Mouse (Mus musculus) stomach, embryonic 14.5 days (tissue): ENCODE data around the gene Gpr150. TPM values are rescaled to one million over a fixed set of nuclear protein-coding genes. Genes with fewer than 3 reads are reported as not detected.

ENCODE experiments used
- ATAC-seq: fragments of 200-750 bp; cut with Nextera tagmentation; 2 replicates; pipeline ENCODE4 v1.8.0; 2017; ENCODE audit warnings: low read depth, moderate TSS enrichment; ENCODE audit not compliant: insufficient number of reproducible peaks, insufficient read depth, low FRiP score
- H3K27ac ChIP-seq: fragments of 300-500 bp; sonication (generic); 2 replicates; pipeline ENCODE4 v1.5.1; 2014; ENCODE audit warnings: mild to moderate bottlenecking, low read length, moderate library complexity, mixed read lengths
- H3K27me3 ChIP-seq: fragments of 300-500 bp; sonication (generic); 2 replicates; pipeline ENCODE4 v1.6.1; 2014; ENCODE audit warnings: low read length, control low read depth, mixed read lengths; ENCODE audit not compliant: control insufficient read depth, insufficient read depth
- H3K36me3 ChIP-seq: fragments of 300-500 bp; sonication (generic); 2 replicates; pipeline ENCODE4 v1.6.1; 2014; ENCODE audit warnings: mild to moderate bottlenecking, control low read depth, low read length, moderate library complexity, mixed read lengths; ENCODE audit not compliant: control insufficient read depth, insufficient read depth
- H3K4me1 ChIP-seq: fragments of 300-500 bp; sonication (generic); 2 replicates; pipeline ENCODE4 v1.6.1; 2014; ENCODE audit warnings: low read length, control low read depth, mixed read lengths; ENCODE audit not compliant: control insufficient read depth, insufficient read depth
- H3K4me2 ChIP-seq: fragments of 300-500 bp; sonication (generic); replicated peaks from 2 replicates; pipeline ENCODE4 v1.6.1; 2014; ENCODE audit warnings: low read depth, low read length, control low read depth
- H3K4me3 ChIP-seq: fragments of 300-500 bp; sonication (generic); 2 replicates; pipeline ENCODE4 v1.5.1; 2014; ENCODE audit warnings: low read depth, low read length, control low read depth
- H3K9ac ChIP-seq: fragments of 300-500 bp; sonication (generic); replicated peaks from 2 replicates; pipeline ENCODE4 v1.6.1; 2014; ENCODE audit warnings: low read depth, mild to moderate bottlenecking, control low read depth, low read length, moderate library complexity, mixed read lengths
- H3K9me3 ChIP-seq: fragments of 300-500 bp; sonication (generic); 2 replicates; pipeline ENCODE4 v1.6.1; 2016; ENCODE audit warnings: low read depth, low read length, control low read depth; ENCODE audit not compliant: control insufficient read depth
- WGBS: fragments of 180-500 bp; shearing (Covaris S2); extraction: QIAGEN DNeasy Blood & Tissue Kit; methylation state at CpG from one replicate; pipeline ENCODE4 v1.1.7; 2014; 5-methylcytosine and 5-hydroxymethylcytosine counted together
- polyA plus RNA-seq: library from polyadenylated mRNA; unstranded; fragments of >200 nt; fragmentation: Nextera tagmentation; extraction: Ambion mirVana; gene quantifications from 2 replicates; pipeline ENCODE4 v1.2.1, GENCODE M21; 2014

Gpr150 gene
- polyA plus RNA-seq, 1 experiment from 2014 or later = 0.12 TPM

DNA sequence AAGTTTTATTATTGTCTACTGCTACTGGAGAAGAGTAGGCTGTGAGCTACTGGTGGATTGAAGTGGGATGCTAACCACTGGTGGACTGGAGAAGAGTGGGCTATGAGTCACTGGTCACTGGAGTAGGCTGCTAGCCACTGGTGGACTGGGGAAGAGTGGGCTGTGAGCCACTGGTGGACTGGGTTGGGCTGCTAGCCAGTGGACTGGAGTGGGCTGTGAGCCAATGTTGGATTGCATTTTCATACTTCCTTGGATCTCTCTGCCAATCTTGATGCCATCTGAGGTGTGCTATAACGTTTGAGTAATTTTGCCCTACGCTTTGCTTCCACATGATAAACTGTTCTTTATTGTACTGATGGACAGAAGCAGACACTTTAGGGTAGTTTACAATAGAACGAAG is 5.3 kb upstream of the Gpr150 start:
- H3K9me3 ChIP-seq = no peaks in the 10 kb centered on the region
- no peaks in the 10 kb centered on the region for H3K4me1 ChIP-seq
- 0 out of 2 replicates have a peak, but pooled peaks cover 3% of the 10 kb centered on the region for H3K36me3 ChIP-seq
- H3K9ac ChIP-seq = no peak overlapping the region
- ATAC-seq = no peak
- H3K4me3 ChIP-seq = no peak overlapping the region
- WGBS = 88% methylated on average over 3 of the region's 3 CpGs
- no peaks in the 10 kb centered on the region for H3K27me3 ChIP-seq
- H3K27ac ChIP-seq = no peak overlapping the region
- H3K4me2 ChIP-seq = no peak overlapping the region

DNA sequence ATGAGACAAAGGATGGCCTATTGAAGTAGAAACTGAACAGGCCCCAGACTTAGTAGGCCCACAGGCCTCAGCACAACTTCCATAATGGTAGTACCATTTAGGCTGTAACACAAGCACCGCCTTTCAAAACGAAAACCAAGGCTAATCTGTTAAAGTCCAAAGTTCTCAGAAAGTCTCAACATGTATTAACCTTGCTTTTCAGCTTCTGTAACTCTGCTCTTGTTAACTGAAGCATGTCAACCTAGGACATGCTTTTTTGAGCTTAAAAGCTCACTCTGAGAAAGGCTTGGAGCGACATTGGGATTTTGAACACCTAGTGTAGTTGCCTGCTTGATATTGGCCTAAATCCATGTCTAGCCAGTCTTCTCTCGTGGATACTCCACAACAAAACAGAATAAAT is 2.8 kb upstream of the Gpr150 start:
- 91% methylated on average over 4 of the region's 4 CpGs for WGBS
- H3K36me3 ChIP-seq = no peaks in the 10 kb centered on the region
- no peak for ATAC-seq

DNA sequence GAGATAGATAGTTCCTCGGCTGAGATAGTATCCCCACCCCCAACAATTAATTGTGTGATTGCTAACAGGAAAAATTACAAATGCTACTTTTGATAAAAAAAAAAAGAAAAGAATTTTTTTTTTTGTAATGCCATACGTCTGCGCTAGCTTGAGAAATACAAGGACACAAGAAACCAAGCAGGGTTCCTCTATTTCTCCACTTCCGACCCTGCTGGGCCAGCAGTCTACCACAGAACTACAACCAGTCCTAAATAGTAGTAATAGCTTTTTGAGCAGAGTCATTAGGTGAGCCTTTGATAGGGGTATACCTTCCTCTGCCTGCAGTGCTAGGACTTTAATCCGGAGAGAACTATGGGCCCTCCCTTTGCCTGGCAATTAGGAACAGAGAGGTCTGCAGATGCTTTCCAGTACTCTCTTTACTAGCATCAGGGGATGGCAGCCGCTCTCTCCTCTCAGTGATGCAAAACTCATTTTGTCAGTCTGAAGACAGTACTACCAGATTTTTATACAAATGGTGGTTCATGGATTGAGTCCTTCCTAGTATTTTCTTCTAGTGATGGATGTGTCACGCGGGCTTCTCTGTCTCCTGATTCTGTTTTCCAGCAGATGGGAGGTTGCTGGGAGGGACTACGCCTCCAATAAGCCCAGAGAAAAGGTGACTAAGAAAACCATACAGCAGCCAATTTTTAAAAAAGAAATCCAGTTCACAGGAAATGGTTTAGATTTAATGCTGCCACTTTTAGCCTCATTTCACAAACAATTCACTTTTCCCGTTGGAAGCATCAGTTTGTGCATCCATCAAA is 672 bp upstream of the Gpr150 start:
- no peak overlapping the region for H3K27ac ChIP-seq
- H3K36me3 ChIP-seq = no peaks in the 10 kb centered on the region
- H3K27me3 ChIP-seq = peaks cover 21% of the 10 kb centered on the region
- WGBS = 67% methylated on average over 10 of the region's 10 CpGs
- H3K4me1 ChIP-seq = 0 out of 2 replicates have a peak, but pooled peaks cover 6% of the 10 kb centered on the region
- H3K9ac ChIP-seq = no peak overlapping the region
- no peak for ATAC-seq
- no peak overlapping the region for H3K4me2 ChIP-seq
- H3K4me3 ChIP-seq = no peak overlapping the region
- no peaks in the 10 kb centered on the region; the same call in 1 of the 2 replicates for H3K9me3 ChIP-seq

More for the DNA sequence above, 2.8 kb upstream of the Gpr150 start:
- Histone ChIP-seq H3K9me3 (no peaks in the 10 kb centered on the region), H3K27me3 (peaks cover 15% of the 10 kb centered on the region), H3K27ac (no peak overlapping the region), H3K4me2 (no peak overlapping the region), H3K9ac (no peak overlapping the region), H3K4me1 (0 out of 2 replicates have a peak, but pooled peaks cover 6% of the 10 kb centered on the region), H3K4me3 (no peak overlapping the region)

DNA sequence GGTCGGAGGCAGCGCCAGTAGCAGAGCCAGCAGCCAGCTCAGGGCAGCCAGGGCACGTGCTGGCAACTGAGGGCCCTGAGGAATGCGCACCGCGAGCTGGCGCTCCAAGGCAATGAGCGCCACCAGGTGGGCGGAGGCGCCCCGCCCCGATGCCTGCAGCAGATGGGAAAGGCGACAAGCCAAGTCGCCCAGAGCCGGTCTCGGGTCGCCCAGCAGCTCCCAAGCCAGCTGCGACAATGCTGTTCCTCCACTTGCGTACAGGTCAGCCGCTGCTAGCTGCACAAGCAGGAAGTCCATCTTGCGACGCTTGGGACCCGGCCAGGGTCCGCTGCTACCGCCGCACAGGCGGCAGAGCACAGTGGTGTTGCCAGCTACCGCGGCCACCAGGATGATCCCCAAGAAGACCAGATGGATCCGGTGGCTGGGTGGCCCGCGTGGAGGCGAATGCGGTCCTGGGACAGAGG is 503 bp downstream of the Gpr150 start:
- 0 out of 2 replicates have a peak, but pooled peaks cover 6% of the 10 kb centered on the region for H3K4me1 ChIP-seq
- 1% methylated on average over 34 of the region's 34 CpGs for WGBS
- peaks cover 21% of the 10 kb centered on the region for H3K27me3 ChIP-seq
- H3K36me3 ChIP-seq = no peaks in the 10 kb centered on the region
- no peak overlapping the region for H3K27ac ChIP-seq
- no peaks in the 10 kb centered on the region; the same call in 1 of the 2 replicates for H3K9me3 ChIP-seq
- peak; percentile 73; the same call in 1 of the 2 replicates for ATAC-seq
- H3K4me3 ChIP-seq = peak overlapping the region; percentile 44
- no peak overlapping the region for H3K9ac ChIP-seq
- peak overlapping the region; percentile 93 for H3K4me2 ChIP-seq

DNA sequence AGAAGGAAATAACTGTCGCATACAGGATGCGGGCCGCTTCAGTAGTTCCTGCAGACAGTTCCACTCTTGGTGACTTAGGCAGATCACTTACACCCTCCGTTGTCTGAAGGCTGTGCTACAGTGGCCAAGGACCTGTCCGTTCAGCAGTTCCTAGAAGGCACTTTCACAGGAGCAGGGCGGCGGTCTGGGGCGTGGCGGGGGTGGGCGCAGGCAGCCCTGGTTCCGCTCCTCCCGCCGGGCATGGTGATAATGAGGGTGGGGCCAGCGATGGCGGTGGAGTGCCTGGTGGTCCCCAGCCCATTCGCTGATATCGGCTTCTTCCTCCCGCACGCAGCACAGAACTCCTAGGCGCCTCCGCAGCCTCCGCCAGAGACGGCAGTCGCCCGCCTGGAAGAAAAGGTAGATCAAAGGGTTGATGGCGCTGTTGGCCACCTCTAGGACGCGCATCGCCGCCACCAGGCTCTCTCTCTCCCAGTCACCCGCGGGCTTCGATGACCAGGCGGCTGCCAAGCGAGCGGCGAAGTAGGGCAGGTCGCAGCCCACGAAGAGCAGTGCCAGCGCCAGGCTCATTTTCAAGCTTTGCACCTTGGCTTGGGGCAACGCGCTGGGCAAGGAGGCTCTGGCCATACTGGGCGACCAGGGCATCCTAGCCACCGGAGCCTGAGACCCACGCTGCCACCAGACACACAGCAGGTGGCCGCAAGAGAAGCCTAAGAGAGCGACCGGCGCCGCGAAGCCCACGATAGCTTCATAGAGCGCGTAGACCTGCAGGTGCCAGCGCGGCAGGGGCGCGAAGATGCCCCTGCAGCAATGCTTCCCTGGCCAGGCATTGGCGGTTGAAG is 1.2 kb downstream of the Gpr150 start:
- peak; percentile 78; the same call in 1 of the 2 replicates for ATAC-seq
- H3K4me3 ChIP-seq = peak overlapping the region; percentile 44
- no peaks in the 10 kb centered on the region for H3K36me3 ChIP-seq
- H3K9ac ChIP-seq = no peak overlapping the region; the same call in 1 of the 2 replicates
- 1% methylated on average over 59 of the region's 59 CpGs for whole genome bisulfite sequencing
- no peaks in the 10 kb centered on the region; the same call in 1 of the 2 replicates for H3K9me3 ChIP-seq
- H3K4me2 ChIP-seq = peak overlapping the region; percentile 93
- H3K27ac ChIP-seq = no peak overlapping the region
- H3K27me3 ChIP-seq = peaks cover 21% of the 10 kb centered on the region
- H3K4me1 ChIP-seq = 0 out of 2 replicates have a peak, but pooled peaks cover 6% of the 10 kb centered on the region

DNA sequence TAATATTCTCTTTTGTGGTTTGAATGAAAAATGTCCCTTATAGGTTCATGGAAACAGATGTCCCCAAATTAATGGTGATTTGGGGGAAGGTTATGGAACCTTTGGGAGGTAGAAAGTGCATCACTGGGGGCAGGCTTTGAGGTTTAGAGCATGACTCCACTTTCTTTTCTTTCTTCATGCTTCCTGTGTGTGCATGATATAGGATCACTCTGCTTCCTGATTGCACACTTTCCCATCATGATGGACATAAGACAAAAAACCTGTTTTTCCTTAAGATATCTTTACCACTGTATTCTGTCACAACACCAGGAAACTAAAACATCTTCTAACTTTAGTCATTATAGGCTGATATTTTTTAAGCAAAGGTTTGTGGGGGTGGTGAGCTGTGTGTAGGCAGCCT is 11.8 kb downstream of the Gpr150 start:
- H3K9me3 ChIP-seq = no peaks in the 10 kb centered on the region
- ATAC-seq = no peak
- H3K36me3 ChIP-seq = no peaks in the 10 kb centered on the region
- H3K4me3 ChIP-seq = no peak overlapping the region
- H3K9ac ChIP-seq = no peak overlapping the region
- H3K4me2 ChIP-seq = no peak overlapping the region
- no peak overlapping the region for H3K27ac ChIP-seq
- H3K4me1 ChIP-seq = no peaks in the 10 kb centered on the region
- no peaks in the 10 kb centered on the region for H3K27me3 ChIP-seq

DNA sequence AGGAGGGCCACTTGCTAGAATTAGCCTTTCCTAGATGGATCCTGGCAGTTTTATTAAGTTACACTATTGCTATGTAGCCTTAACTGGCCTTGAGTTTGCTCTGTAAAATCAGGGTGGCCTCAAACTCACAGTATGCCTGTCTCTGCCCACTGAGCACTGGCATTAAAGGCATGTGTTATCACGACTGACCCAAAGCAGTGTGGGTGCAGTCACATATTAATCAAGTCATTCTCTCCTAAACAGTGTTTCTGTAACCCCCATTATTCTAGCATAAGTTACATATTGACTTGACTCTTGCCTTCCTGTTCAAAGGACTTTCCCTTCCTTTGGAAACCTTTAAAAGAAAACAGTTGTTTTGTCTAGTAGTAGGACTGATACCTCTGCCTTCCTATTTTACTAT is 14.3 kb downstream of the Gpr150 start:
- Histone ChIP-seq H3K4me3 (no peak overlapping the region), H3K27me3 (no peaks in the 10 kb centered on the region), H3K9me3 (no peaks in the 10 kb centered on the region), H3K9ac (no peak overlapping the region), H3K36me3 (no peaks in the 10 kb centered on the region), H3K4me1 (no peaks in the 10 kb centered on the region), H3K4me2 (no peak overlapping the region), H3K27ac (no peak overlapping the region)
- ATAC-seq = no peak
- 47% methylated on average over 1 of the region's 1 CpGs for WGBS

DNA sequence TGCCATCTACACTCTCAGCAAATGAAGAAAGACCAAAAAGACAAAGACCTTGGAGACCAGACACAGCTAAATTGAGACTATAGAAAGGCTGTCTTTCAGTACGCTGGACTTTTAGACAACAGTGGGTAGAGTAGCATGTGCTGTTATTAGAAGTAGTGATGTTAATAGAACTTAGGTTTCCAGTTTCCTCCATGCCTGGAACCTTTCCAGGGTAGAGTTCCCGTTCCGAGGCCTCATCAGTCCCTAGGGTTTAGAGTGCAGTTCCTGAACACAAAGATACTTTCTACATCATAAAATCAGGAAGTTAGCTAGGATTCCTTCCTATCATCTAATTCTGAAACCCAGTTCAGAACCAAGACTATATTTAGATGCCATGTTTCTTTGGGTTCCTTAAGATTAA is 32.2 kb downstream of the Gpr150 start:
- 75% methylated on average over 3 of the region's 3 CpGs for WGBS
- H3K4me3 ChIP-seq = no peak overlapping the region
- no peaks in the 10 kb centered on the region for H3K27me3 ChIP-seq
- H3K9me3 ChIP-seq = no peaks in the 10 kb centered on the region
- no peaks in the 10 kb centered on the region for H3K36me3 ChIP-seq
- no peak overlapping the region for H3K9ac ChIP-seq
- H3K4me2 ChIP-seq = no peak overlapping the region
- ATAC-seq = no peak
- no peaks in the 10 kb centered on the region for H3K4me1 ChIP-seq
- H3K27ac ChIP-seq = no peak overlapping the region
